Comparison of ENCODE assay signal across 8 mouse cellular contexts in genomic region chr4:43875919-43876411, GRCm38 (mm10). TPM values are rescaled to one million over a fixed set of nuclear protein-coding genes. Genes with fewer than 3 reads are reported as not detected.
A peak's percentile ranks its signal among the peaks of the same experiment; 100 is the strongest.
DNase-seq lines count a peak whose midpoint lies in the region; ATAC-seq lines count a peak whose summit lies in the region.
"Had no signal": no experiment of that assay in that cellular context is flagged by ENCODE, and none has a peak within 500 bp of the region (broad histone marks: within the 10 kb centered on the region; RNA-seq: fewer than 3 reads in every experiment).

No protein-coding gene starts in this region.

- peak; percentile 33 for DNase-seq in 3T3-L1 (ENCODE audit: low read depth, low spot score)
- peak; percentile 19 for DNase-seq in CD4-positive helper T cell, adult 2 months (ENCODE audit: low read depth, low spot score)
- DNase-seq in cerebellum, adult 9-10 months: peak; percentile 18
- peak; percentile 84 for DNase-seq in heart, embryonic 10.5 days (ENCODE audit: low spot score)
- no peak for DNase-seq in T-cell, adult 2 months (ENCODE audit: low spot score)

- peaks cover 34% of the 10 kb centered on the region for H3K4me1 ChIP-seq in heart, embryonic 10.5 days
- peaks cover 19% of the 10 kb centered on the region for H3K4me1 ChIP-seq in kidney, embryonic 15.5 days

- no peaks in the 10 kb centered on the region for H3K36me3 ChIP-seq in heart, embryonic 10.5 days
- no peaks in the 10 kb centered on the region for H3K36me3 ChIP-seq in kidney, embryonic 15.5 days

- peak overlapping the region; percentile 85 for H3K4me2 ChIP-seq in kidney, embryonic 15.5 days

- H3K9ac ChIP-seq in kidney, embryonic 15.5 days: peak overlapping the region; percentile 71

- H3K27me3 ChIP-seq in heart, embryonic 10.5 days (ENCODE audit: insufficient read depth, poor library complexity, severe bottlenecking): no peaks in the 10 kb centered on the region
- H3K27me3 ChIP-seq in kidney, embryonic 15.5 days: no peaks in the 10 kb centered on the region

- peak overlapping the region; percentile 90 for H3K4me3 ChIP-seq in heart, embryonic 10.5 days
- H3K4me3 ChIP-seq in kidney, embryonic 15.5 days (replicated peaks): peak overlapping the region; percentile 74

- ATAC-seq in kidney, embryonic 15.5 days (replicated peaks; ENCODE audit: low FRiP score): peak; percentile 78
- peak; percentile 33 for ATAC-seq in megakaryocyte, adult 5-6 weeks (ENCODE audit: poor library complexity, severe bottlenecking)

- WGBS in heart, embryonic 10.5 days: 1% methylated on average over 20 of the region's 20 CpGs
- WGBS in kidney, embryonic 15.5 days: under 1% methylated on average over 20 of the region's 20 CpGs

- H3K9me3 ChIP-seq in heart, embryonic 10.5 days: no peaks in the 10 kb centered on the region
- no peaks in the 10 kb centered on the region for H3K9me3 ChIP-seq in kidney, embryonic 15.5 days (replicated peaks)

- peak overlapping the region; percentile 96 for H3K27ac ChIP-seq in heart, embryonic 10.5 days
- H3K27ac ChIP-seq in kidney, embryonic 15.5 days: peak overlapping the region; percentile 67

RNA-seq across cellular contexts. Expression of gene Reck, which starts 0.6 kb away (rescaled TPM):
- 11.0 and 17.4 TPM in 2 replicates for polyA plus RNA-seq in heart, embryonic 10.5 days (2016; fragmentation: Nextera tagmentation; extraction: Ambion mirVana)
- 24.1 and 25.0 TPM in 2 replicates for polyA plus RNA-seq in kidney, embryonic 15.5 days (2015; fragmentation: Nextera tagmentation; extraction: Ambion mirVana)
- 2.2 and 6.8 TPM in 2 replicates for total RNA-seq in megakaryocyte, adult 5-6 weeks (2015)
- 1.2 and 10.2 TPM in 2 replicates for total RNA-seq in megakaryocyte, adult 5-6 weeks (2017)

RNA-seq across cellular contexts. Expression of gene Olfr155, which starts 24.6 kb away (rescaled TPM):
- not detected in 2 replicates for polyA plus RNA-seq in heart, embryonic 10.5 days (2016; fragmentation: Nextera tagmentation; extraction: Ambion mirVana)
- polyA plus RNA-seq in kidney, embryonic 15.5 days (2015; fragmentation: Nextera tagmentation; extraction: Ambion mirVana): not detected in 2 replicates
- total RNA-seq in megakaryocyte, adult 5-6 weeks (2015): not detected in 2 replicates
- total RNA-seq in megakaryocyte, adult 5-6 weeks (2017): not detected in 2 replicates
- polyA plus RNA-seq: gonadal fat pad, adult 2 months had no signal

RNA-seq across cellular contexts. Expression of gene Olfr157, which starts 36.0 kb away (rescaled TPM):
- polyA plus RNA-seq in heart, embryonic 10.5 days (2016; fragmentation: Nextera tagmentation; extraction: Ambion mirVana): 0.10 TPM in 1 of 2 replicates, not detected in the other
- polyA plus RNA-seq in kidney, embryonic 15.5 days (2015; fragmentation: Nextera tagmentation; extraction: Ambion mirVana): not detected in 2 replicates
- total RNA-seq in megakaryocyte, adult 5-6 weeks (2015): not detected in 2 replicates
- total RNA-seq in megakaryocyte, adult 5-6 weeks (2017): not detected in 2 replicates
- polyA plus RNA-seq: gonadal fat pad, adult 2 months had no signal

RNA-seq across cellular contexts. Expression of gene Olfr156, which starts 52.3 kb away (rescaled TPM):
- not detected in 2 replicates for polyA plus RNA-seq in heart, embryonic 10.5 days (2016; fragmentation: Nextera tagmentation; extraction: Ambion mirVana)
- not detected in 2 replicates for polyA plus RNA-seq in kidney, embryonic 15.5 days (2015; fragmentation: Nextera tagmentation; extraction: Ambion mirVana)
- not detected in 2 replicates for total RNA-seq in megakaryocyte, adult 5-6 weeks (2015)
- not detected in 2 replicates for total RNA-seq in megakaryocyte, adult 5-6 weeks (2017)
- polyA plus RNA-seq: gonadal fat pad, adult 2 months had no signal
